Comparison of ENCODE assay signal across 8 mouse cellular contexts in the genomic region with DNA sequence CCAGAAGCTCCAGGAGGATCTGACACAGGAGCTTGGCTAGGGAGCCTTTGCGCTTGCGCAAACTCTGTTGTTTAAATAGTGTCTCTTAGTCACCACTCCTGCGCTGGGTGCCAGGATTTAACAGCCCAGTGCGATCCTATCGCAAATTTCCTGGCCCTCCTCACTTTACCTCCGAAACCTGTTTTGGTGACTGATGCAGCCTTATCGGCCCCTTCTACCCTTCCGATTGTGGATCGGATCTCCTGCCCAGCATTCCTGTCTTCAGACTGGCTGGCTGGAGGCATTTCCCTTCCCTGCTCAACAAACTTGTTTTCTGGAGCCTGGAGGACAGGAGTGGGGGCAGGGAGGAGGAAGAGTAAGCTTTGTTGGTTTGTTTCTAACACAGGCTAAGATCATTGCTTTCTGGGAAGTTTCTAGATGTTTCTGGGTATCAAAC. TPM values are rescaled to one million over a fixed set of nuclear protein-coding genes. Genes with fewer than 3 reads are reported as not detected.
DNase-seq lines count a peak whose midpoint lies in the region; ATAC-seq and TF ChIP-seq lines count a peak whose summit lies in the region.

No protein-coding gene starts in this region.

- no peaks in the 10 kb centered on the region for H3K9me3 ChIP-seq in embryonic facial prominence, embryonic 12.5 days
- no peaks in the 10 kb centered on the region for H3K9me3 ChIP-seq in heart, embryonic 12.5 days (replicated peaks)
- H3K9me3 ChIP-seq in hindbrain, postnatal 0 days (ENCODE audit: low read length): no peaks in the 10 kb centered on the region
- H3K9me3 ChIP-seq in midbrain, embryonic 13.5 days: no peaks in the 10 kb centered on the region
- H3K9me3 ChIP-seq in hindbrain, embryonic 10.5 days: no peaks in the 10 kb centered on the region

- H3K27ac ChIP-seq in embryonic facial prominence, embryonic 12.5 days: no peak overlapping the region
- H3K27ac ChIP-seq in heart, embryonic 12.5 days (ENCODE audit: poor library complexity, severe bottlenecking): no peak overlapping the region
- no peak overlapping the region for H3K27ac ChIP-seq in hindbrain, postnatal 0 days
- no peak overlapping the region for H3K27ac ChIP-seq in midbrain, embryonic 13.5 days
- H3K27ac ChIP-seq in hindbrain, embryonic 10.5 days: no peak overlapping the region

- peak overlapping the region; percentile 15; the same call in 1 of the 2 replicates for H3K9ac ChIP-seq in embryonic facial prominence, embryonic 12.5 days
- 0 out of 2 replicates have a peak overlapping the region, but pooled peaks have one; percentile 37 for H3K9ac ChIP-seq in heart, embryonic 12.5 days
- no peak overlapping the region for H3K9ac ChIP-seq in hindbrain, postnatal 0 days (replicated peaks; ENCODE audit: low read length)
- H3K9ac ChIP-seq in midbrain, embryonic 13.5 days (replicated peaks): no peak overlapping the region

- ATAC-seq in embryonic facial prominence, embryonic 12.5 days (ENCODE audit: insufficient number of reproducible peaks, insufficient read depth, low FRiP score, low TSS enrichment): no peak
- ATAC-seq in heart, embryonic 12.5 days (ENCODE audit: insufficient number of reproducible peaks, low FRiP score): 0 out of 2 replicates have a peak, but pooled peaks have one; percentile 11
- ATAC-seq in hindbrain, postnatal 0 days: no peak
- no peak for ATAC-seq in midbrain, embryonic 13.5 days

- 57% methylated on average over 9 of the region's 9 CpGs for WGBS in embryonic facial prominence, embryonic 12.5 days
- WGBS in heart, embryonic 12.5 days: 21% methylated on average over 9 of the region's 9 CpGs
- 13% methylated on average over 9 of the region's 9 CpGs for WGBS in large intestine, adult 2 months
- 84% methylated on average over 9 of the region's 9 CpGs for WGBS in hindbrain, postnatal 0 days
- WGBS in midbrain, embryonic 13.5 days: 81% methylated on average over 9 of the region's 9 CpGs
- 73% methylated on average over 9 of the region's 9 CpGs for WGBS in hindbrain, embryonic 10.5 days

- peak; percentile 72 for DNase-seq in large intestine, adult 2 months (ENCODE audit: low read depth, low spot score)
- peak; percentile 27 for DNase-seq in ovary, postnatal 14 days (ENCODE audit: low spot score)
- no peak for DNase-seq in hindbrain, postnatal 0 days (ENCODE audit: low spot score)
- DNase-seq in hindbrain, embryonic 10.5 days (ENCODE audit: low spot score): no peak
- no peak for DNase-seq in spleen, postnatal 36 days (ENCODE audit: low spot score in 2 of 2)

- no peak overlapping the region for H3K4me2 ChIP-seq in embryonic facial prominence, embryonic 12.5 days (replicated peaks)
- H3K4me2 ChIP-seq in heart, embryonic 12.5 days: peak overlapping the region; percentile 60
- no peak overlapping the region for H3K4me2 ChIP-seq in hindbrain, postnatal 0 days (ENCODE audit: low read depth, low read length)
- no peak overlapping the region for H3K4me2 ChIP-seq in midbrain, embryonic 13.5 days (replicated peaks)

- no peaks in the 10 kb centered on the region for H3K36me3 ChIP-seq in embryonic facial prominence, embryonic 12.5 days
- H3K36me3 ChIP-seq in heart, embryonic 12.5 days: no peaks in the 10 kb centered on the region
- no peaks in the 10 kb centered on the region for H3K36me3 ChIP-seq in hindbrain, postnatal 0 days (ENCODE audit: insufficient read depth, low read length)
- H3K36me3 ChIP-seq in midbrain, embryonic 13.5 days: no peaks in the 10 kb centered on the region
- H3K36me3 ChIP-seq in hindbrain, embryonic 10.5 days: no peaks in the 10 kb centered on the region

- no peaks in the 10 kb centered on the region for H3K27me3 ChIP-seq in embryonic facial prominence, embryonic 12.5 days
- no peaks in the 10 kb centered on the region for H3K27me3 ChIP-seq in heart, embryonic 12.5 days (replicated peaks)
- no peaks in the 10 kb centered on the region for H3K27me3 ChIP-seq in hindbrain, postnatal 0 days (ENCODE audit: insufficient read depth, low read length)
- H3K27me3 ChIP-seq in midbrain, embryonic 13.5 days: no peaks in the 10 kb centered on the region
- 0 out of 2 replicates have a peak, but pooled peaks cover 4% of the 10 kb centered on the region for H3K27me3 ChIP-seq in hindbrain, embryonic 10.5 days (ENCODE audit: insufficient read depth, poor library complexity, severe bottlenecking)

- TF ChIP-seq CTCF in hindbrain, postnatal 0 days (IDR thresholded peaks at IDR 0.05; ENCODE audit: low read depth): no peak

- no peak overlapping the region for H3K4me3 ChIP-seq in embryonic facial prominence, embryonic 12.5 days
- peak overlapping the region; percentile 28; the same call in 1 of the 2 replicates for H3K4me3 ChIP-seq in heart, embryonic 12.5 days
- H3K4me3 ChIP-seq in hindbrain, postnatal 0 days (ENCODE audit: low read length): no peak overlapping the region
- no peak overlapping the region for H3K4me3 ChIP-seq in midbrain, embryonic 13.5 days (replicated peaks)
- H3K4me3 ChIP-seq in hindbrain, embryonic 10.5 days: no peak overlapping the region

- peaks cover 5% of the 10 kb centered on the region; the same call in 1 of the 2 replicates for H3K4me1 ChIP-seq in embryonic facial prominence, embryonic 12.5 days
- H3K4me1 ChIP-seq in heart, embryonic 12.5 days (replicated peaks): peaks cover 9% of the 10 kb centered on the region
- no peaks in the 10 kb centered on the region for H3K4me1 ChIP-seq in hindbrain, postnatal 0 days (ENCODE audit: insufficient read depth, low read length)
- H3K4me1 ChIP-seq in midbrain, embryonic 13.5 days (replicated peaks): no peaks in the 10 kb centered on the region
- peaks cover 6% of the 10 kb centered on the region; the same call in 1 of the 2 replicates for H3K4me1 ChIP-seq in hindbrain, embryonic 10.5 days (replicated peaks)

RNA-seq across cellular contexts. Expression of gene Cdkn3, which starts 56.0 kb away (rescaled TPM):
- 38.4 and 42.0 TPM in 2 replicates for polyA plus RNA-seq in embryonic facial prominence, embryonic 12.5 days (2016; fragmentation: Nextera tagmentation; extraction: Ambion mirVana)
- 48.8 and 51.8 TPM in 2 replicates for polyA plus RNA-seq in heart, embryonic 12.5 days (2016; fragmentation: Nextera tagmentation; extraction: Ambion mirVana)
- polyA plus RNA-seq in large intestine, adult 2 months (2012; rRNA removed): 10.1 and 11.7 TPM in 2 replicates
- 1.2 TPM in 1 of 2 replicates, not detected in the other for total RNA-seq in hindbrain, postnatal 0 days (2014; rRNA removed)
- polyA plus RNA-seq in hindbrain, postnatal 0 days (2015; fragmentation: Nextera tagmentation; extraction: Ambion mirVana): 10.8 and 11.2 TPM in 2 replicates
- 19.2 and 20.8 TPM in 2 replicates for polyA plus RNA-seq in midbrain, embryonic 13.5 days (2015; fragmentation: Nextera tagmentation; extraction: Ambion mirVana)
- polyA plus RNA-seq in hindbrain, embryonic 10.5 days (2016; fragmentation: Nextera tagmentation; extraction: Ambion mirVana): 46.6 and 47.0 TPM in 2 replicates

Comparison
In these comparisons a context has a peak if more than half of its experiments do, and no peak if none do; other contexts are left out.
1. H3K9ac ChIP-seq: peak in embryonic facial prominence, embryonic 12.5 days (single experiment) and heart, embryonic 12.5 days (single experiment); none in hindbrain, postnatal 0 days (single experiment) and midbrain, embryonic 13.5 days (single experiment).
2. DNase-seq: peak in large intestine, adult 2 months (single experiment) and ovary, postnatal 14 days (single experiment); none in hindbrain, postnatal 0 days (single experiment), hindbrain, embryonic 10.5 days (single experiment) and spleen, postnatal 36 days (0 of 2).